Mouse (Mus musculus) liver, postnatal 0 days (tissue): ENCODE data around the gene Hist1h2bh. TPM values are rescaled to one million over a fixed set of nuclear protein-coding genes. Genes with fewer than 3 reads are reported as not detected.
A peak's percentile ranks its signal among the peaks of the same experiment; 100 is the strongest.
"Not testable (repeated sequence)": the region's sequence is repeated elsewhere in the genome, so short reads cannot be mapped to it uniquely, and the experiment has no call there.

ENCODE experiments used
- ATAC-seq: fragments of 200-750 bp; cut with Nextera tagmentation; 2 replicates; pipeline ENCODE4 v1.8.0; 2017; ENCODE audit warnings: mild to moderate bottlenecking, moderate library complexity
- DNase-seq: peaks from one replicate; pipeline ENCODE4 v3.0.0-alpha.2; 2016
- H3K27ac ChIP-seq: fragments of 300-500 bp; sonication (generic); 2 replicates; pipeline ENCODE4 v1.5.1; 2014; ENCODE audit warnings: antibody characterized with exemption, moderate library complexity, mild to moderate bottlenecking, low read depth
- H3K27me3 ChIP-seq: fragments of 300-500 bp; sonication (generic); 2 replicates; pipeline ENCODE4 v1.6.1; 2014; ENCODE audit warnings: low read length, control low read depth, mixed read lengths; ENCODE audit not compliant: insufficient read depth
- H3K36me3 ChIP-seq: fragments of 300-500 bp; sonication (generic); replicated peaks from 2 replicates; pipeline ENCODE4 v1.6.1; 2014; ENCODE audit warnings: mild to moderate bottlenecking, control low read depth, low read length, moderate library complexity, mixed read lengths; ENCODE audit not compliant: insufficient read depth
- H3K4me1 ChIP-seq: fragments of 300-500 bp; sonication (generic); 2 replicates; pipeline ENCODE4 v1.6.1; 2014; ENCODE audit warnings: antibody characterized with exemption, mild to moderate bottlenecking, control low read depth; ENCODE audit not compliant: insufficient read depth
- H3K4me2 ChIP-seq: fragments of 300-500 bp; sonication (generic); 2 replicates; pipeline ENCODE4 v1.6.1; 2014; ENCODE audit warnings: low read depth, mild to moderate bottlenecking, low read length, moderate library complexity, mixed read lengths
- H3K4me3 ChIP-seq: fragments of 300-500 bp; sonication (generic); 2 replicates; pipeline ENCODE4 v1.5.1; 2014; ENCODE audit warnings: low read depth, low read length
- H3K9ac ChIP-seq: fragments of 300-500 bp; sonication (generic); replicated peaks from 2 replicates; pipeline ENCODE4 v1.6.1; 2014; ENCODE audit warnings: mild to moderate bottlenecking, moderate library complexity
- H3K9me3 ChIP-seq: fragments of 300-500 bp; sonication (generic); 2 replicates; pipeline ENCODE4 v1.6.1; 2016; ENCODE audit warnings: mild to moderate bottlenecking, control low read depth, low read length, mixed read lengths
- CTCF ChIP-seq: sonication (generic); IDR thresholded peaks from 2 replicates; pipeline ENCODE4 v1.5.1; 2016; ENCODE audit warnings: antibody characterized with exemption, low read depth
- EP300 ChIP-seq: IDR thresholded peaks from 2 replicates; pipeline ENCODE4 v1.6.1; 2016; ENCODE audit warnings: antibody characterized with exemption, low read depth, mild to moderate bottlenecking
- WGBS: fragments of 180-500 bp; shearing (Covaris S2); extraction: QIAGEN DNeasy Blood & Tissue Kit; methylation state at CpG from one replicate; pipeline ENCODE4 v1.1.7; 2014; ENCODE audit not compliant: insufficient replicate concordance; 5-methylcytosine and 5-hydroxymethylcytosine counted together
- polyA plus RNA-seq: library from polyadenylated mRNA; unstranded; fragments of >200 nt; fragmentation: Nextera tagmentation; extraction: Ambion mirVana; gene quantifications from 2 replicates; pipeline ENCODE4 v1.2.1, GENCODE M21; 2015

Hist1h2bh gene
- polyA plus RNA-seq, 1 experiment from 2014 or later = 0.58 TPM

DNA sequence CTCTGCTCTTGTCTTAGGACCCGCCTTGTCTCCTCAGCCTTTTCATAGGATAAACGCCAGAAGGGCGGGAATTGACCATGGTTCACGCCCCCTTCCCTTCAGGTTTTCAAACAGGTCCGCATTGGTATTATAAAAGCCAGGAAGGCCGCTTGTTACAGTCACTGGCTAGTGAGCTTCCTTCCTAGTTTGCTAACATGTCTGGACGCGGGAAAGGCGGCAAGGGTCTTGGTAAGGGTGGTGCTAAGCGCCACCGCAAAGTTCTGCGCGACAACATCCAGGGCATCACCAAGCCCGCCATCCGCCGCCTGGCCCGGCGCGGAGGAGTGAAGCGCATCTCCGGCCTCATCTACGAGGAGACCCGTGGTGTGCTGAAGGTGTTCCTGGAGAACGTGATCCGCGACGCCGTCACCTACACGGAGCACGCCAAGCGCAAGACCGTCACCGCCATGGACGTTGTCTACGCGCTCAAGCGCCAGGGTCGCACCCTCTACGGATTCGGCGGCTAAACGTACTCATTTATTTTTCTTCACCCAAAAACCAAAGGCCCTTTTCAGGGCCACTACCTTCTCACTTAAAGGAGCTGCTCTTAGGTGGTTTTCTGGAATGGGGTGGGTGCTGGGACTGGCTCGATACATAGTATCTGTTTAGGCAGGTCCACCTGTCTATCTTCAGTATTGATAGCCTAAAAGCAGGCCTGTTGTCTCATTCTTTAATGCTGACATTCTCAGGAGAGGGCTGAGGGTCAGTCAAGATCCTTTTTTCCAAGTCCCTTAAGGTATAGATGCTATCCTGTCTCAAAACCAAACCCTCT is 38.4 kb upstream of the Hist1h2bh start, which contains the start of gene Hist1h4d:
Gene Hist1h4d, plus strand, starts transcription at position 191 of the 811 bp plus-strand sequence.
- Histone ChIP-seq H3K4me2 (peak within 1 kb of the TSS; percentile 86), H3K9ac (peak within 1 kb of the TSS; percentile 83), H3K4me1 (peaks cover 30% of the 10 kb centered on the region), H3K9me3 (no peaks in the 10 kb centered on the region), H3K27ac (peak within 1 kb of the TSS; percentile 99), H3K4me3 (peak within 1 kb of the TSS; percentile 59), H3K36me3 (no peaks in the 10 kb centered on the region), H3K27me3 (no peaks in the 10 kb centered on the region)
- ATAC-seq = peak; percentile 76
- DNase-seq = peak; percentile 94
- TF ChIP-seq CTCF (no peak), EP300 (peak; percentile 94)
- WGBS = 2% methylated on average over 43 of the region's 43 CpGs

DNA sequence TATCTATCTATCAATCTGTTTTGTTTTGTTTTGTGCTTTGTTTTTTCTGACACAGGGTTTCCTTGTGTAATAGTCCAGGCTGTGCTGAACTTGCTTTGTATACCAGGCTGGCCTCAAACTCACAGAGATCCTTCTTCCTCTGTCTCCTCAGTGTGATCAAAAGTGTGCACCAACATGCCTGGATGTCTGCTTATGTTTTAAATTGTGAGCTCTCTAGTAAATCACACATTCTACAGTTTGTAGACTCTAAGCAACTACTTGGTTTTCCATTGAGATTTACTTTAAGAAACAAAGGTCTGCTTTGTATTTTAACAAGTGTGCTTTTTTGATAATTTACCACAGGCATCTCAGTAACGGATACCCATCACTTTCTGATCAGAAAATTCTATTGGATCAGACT is 34.6 kb upstream of the Hist1h2bh start:
- H3K36me3 ChIP-seq = no peaks in the 10 kb centered on the region
- WGBS = 89% methylated on average over 1 of the region's 1 CpGs
- no peak overlapping the region for H3K4me2 ChIP-seq
- no peak overlapping the region for H3K9ac ChIP-seq
- ATAC-seq (no peak), DNase-seq (no peak)
- no peak overlapping the region for H3K27ac ChIP-seq
- no peak for TF ChIP-seq EP300
- TF ChIP-seq CTCF = no peak
- H3K27me3 ChIP-seq = no peaks in the 10 kb centered on the region
- no peak overlapping the region for H3K4me3 ChIP-seq
- peaks cover 19% of the 10 kb centered on the region for H3K4me1 ChIP-seq
- H3K9me3 ChIP-seq = no peaks in the 10 kb centered on the region

DNA sequence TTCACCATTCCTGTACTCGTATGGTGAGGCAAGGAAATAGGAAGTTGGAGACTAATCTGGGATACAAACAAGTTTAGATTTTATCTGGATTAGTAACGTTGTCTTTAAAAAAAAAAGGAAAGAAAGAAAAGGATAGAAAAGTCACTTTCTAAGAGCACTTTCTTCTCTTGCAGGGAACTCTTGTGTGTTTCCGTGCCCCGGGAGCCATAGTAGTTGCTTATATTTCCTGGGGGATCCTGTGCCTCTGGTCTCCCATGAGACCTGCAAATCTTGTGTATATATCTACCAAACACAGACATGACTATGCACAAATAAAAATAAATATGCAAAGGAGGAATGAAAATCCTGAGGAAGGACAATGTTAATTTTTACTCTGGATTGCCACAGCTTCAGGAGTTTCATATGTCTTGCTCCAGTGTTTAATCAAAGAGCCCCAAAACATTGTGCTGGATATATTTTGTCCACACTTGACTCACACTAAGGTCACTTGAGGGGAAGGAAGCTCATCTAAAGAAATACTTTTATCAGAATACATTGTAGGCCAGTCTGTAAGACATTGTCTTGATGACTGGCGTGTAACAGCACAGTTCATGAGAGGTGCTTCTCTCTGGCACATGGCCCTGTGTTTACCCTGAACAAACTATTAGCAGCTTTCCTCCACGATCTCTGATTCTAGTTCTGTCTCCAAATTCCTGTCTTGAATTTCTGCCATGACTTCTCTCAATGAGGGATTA is 33.9 kb upstream of the Hist1h2bh start:
- no peaks in the 10 kb centered on the region for H3K9me3 ChIP-seq
- DNase-seq (no peak), ATAC-seq (no peak)
- H3K36me3 ChIP-seq = no peaks in the 10 kb centered on the region
- WGBS = 37% methylated on average over 6 of the region's 6 CpGs
- H3K4me2 ChIP-seq = peak overlapping the region; percentile 71
- peak overlapping the region; percentile 88 for H3K27ac ChIP-seq
- peaks cover 14% of the 10 kb centered on the region for H3K4me1 ChIP-seq
- no peak for TF ChIP-seq CTCF
- TF ChIP-seq EP300 = no peak
- H3K9ac ChIP-seq = peak overlapping the region; percentile 82
- no peaks in the 10 kb centered on the region for H3K27me3 ChIP-seq
- peak overlapping the region; percentile 53 for H3K4me3 ChIP-seq

DNA sequence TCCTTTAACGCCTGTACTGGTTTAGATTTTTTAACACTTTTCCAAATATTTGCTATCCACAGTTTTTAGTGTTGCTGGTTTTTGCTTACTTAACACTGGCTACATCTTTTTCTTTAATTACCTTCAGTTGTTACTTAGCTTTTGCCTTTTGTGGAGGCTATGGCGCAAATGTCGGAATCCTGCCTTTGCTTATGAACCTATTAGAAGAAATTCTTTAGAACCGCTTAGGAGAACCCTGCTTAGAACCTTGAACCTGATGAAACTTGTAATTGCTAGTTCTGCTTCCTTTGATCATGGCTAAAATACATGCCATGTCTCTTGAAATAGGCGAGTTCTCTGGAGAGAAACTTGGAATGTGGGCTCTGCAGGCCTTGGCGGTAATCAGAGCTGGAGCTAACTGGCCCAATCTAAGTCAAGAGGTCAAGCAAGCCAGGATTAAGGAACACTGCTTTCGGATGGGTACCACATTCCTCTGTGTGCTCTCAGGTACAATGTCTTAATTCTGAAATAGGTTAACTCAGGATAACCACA is 33.2 kb upstream of the Hist1h2bh start:
- no peaks in the 10 kb centered on the region for H3K27me3 ChIP-seq
- H3K4me1 ChIP-seq = peaks cover 14% of the 10 kb centered on the region
- H3K9ac ChIP-seq = peak overlapping the region; percentile 82
- H3K4me2 ChIP-seq = peak overlapping the region; percentile 71
- peak overlapping the region; percentile 53 for H3K4me3 ChIP-seq
- peak overlapping the region; percentile 88 for H3K27ac ChIP-seq
- DNase-seq (no peak), ATAC-seq (no peak)
- H3K36me3 ChIP-seq = no peaks in the 10 kb centered on the region
- H3K9me3 ChIP-seq = no peaks in the 10 kb centered on the region
- TF ChIP-seq EP300 (no peak), CTCF (no peak)
- 18% methylated on average over 7 of the region's 7 CpGs for WGBS

DNA sequence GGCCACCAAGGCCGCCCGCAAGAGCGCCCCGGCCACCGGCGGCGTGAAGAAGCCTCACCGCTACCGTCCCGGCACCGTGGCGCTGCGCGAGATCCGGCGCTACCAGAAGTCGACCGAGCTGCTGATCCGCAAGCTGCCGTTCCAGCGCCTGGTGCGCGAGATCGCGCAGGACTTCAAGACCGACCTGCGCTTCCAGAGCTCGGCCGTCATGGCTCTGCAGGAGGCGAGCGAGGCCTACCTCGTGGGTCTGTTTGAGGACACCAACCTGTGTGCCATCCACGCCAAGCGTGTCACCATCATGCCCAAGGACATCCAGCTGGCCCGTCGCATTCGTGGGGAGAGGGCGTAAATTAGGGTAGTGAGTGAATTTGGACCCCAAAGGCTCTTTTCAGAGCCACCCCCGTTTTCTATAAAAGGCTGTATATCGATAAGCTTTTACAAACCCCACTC is 32.7 kb upstream of the Hist1h2bh start:
- peaks cover 14% of the 10 kb centered on the region for H3K4me1 ChIP-seq
- peak; percentile 41 for DNase-seq
- H3K9me3 ChIP-seq, H3K27me3 ChIP-seq, ATAC-seq, H3K36me3 ChIP-seq: not testable (repeated sequence)
- H3K4me2 ChIP-seq = peak overlapping the region; percentile 71
- peak overlapping the region; percentile 53 for H3K4me3 ChIP-seq
- H3K9ac ChIP-seq = peak overlapping the region; percentile 82
- 0% methylated on average over 9 of the region's 40 CpGs for WGBS
- peak overlapping the region; percentile 88 for H3K27ac ChIP-seq

DNA sequence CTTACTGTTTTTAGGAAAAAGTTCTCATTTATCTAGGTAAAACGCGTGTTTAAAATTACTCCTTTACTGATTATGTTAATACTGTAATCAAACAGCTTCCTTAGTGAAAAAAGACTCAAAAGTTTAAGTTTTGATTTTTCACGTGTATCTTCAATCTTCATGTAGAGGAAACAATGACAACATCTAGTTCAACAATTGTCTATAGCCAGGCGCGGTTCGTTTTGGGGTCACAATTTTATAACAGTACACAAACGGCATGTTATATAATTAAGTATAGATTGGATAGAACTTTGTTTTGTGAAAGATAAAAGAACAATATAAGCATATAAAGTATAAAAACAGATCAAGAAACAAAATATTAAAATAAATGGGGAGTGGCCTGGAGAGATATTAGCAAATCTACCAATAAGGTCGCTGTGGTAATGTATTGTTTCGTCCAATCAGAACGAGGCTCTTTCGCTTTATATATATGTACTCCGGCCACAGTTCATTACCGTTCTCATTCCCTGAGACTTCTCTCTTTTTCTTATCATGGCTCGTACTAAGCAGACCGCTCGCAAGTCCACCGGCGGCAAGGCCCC is 32.2 kb upstream of the Hist1h2bh start, which contains the start of gene Hist1h3d:
Gene Hist1h3d, plus strand, starts transcription at position 493 of the 581 bp plus-strand sequence.
- H3K9ac ChIP-seq = peak within 1 kb of the TSS; percentile 82
- H3K4me1 ChIP-seq = peaks cover 10% of the 10 kb centered on the region
- WGBS = 4% methylated on average over 18 of the region's 18 CpGs
- H3K27ac ChIP-seq = peak within 1 kb of the TSS; percentile 88
- H3K9me3 ChIP-seq = no peaks in the 10 kb centered on the region
- peak within 1 kb of the TSS; percentile 71 for H3K4me2 ChIP-seq
- H3K36me3 ChIP-seq = no peaks in the 10 kb centered on the region
- DNase-seq = peak; percentile 66
- TF ChIP-seq CTCF (no peak), EP300 (peak; percentile 7; the same call in 1 of the 2 replicates)
- ATAC-seq = peak; percentile 20
- peak within 1 kb of the TSS; percentile 53 for H3K4me3 ChIP-seq
- H3K27me3 ChIP-seq = no peaks in the 10 kb centered on the region

DNA sequence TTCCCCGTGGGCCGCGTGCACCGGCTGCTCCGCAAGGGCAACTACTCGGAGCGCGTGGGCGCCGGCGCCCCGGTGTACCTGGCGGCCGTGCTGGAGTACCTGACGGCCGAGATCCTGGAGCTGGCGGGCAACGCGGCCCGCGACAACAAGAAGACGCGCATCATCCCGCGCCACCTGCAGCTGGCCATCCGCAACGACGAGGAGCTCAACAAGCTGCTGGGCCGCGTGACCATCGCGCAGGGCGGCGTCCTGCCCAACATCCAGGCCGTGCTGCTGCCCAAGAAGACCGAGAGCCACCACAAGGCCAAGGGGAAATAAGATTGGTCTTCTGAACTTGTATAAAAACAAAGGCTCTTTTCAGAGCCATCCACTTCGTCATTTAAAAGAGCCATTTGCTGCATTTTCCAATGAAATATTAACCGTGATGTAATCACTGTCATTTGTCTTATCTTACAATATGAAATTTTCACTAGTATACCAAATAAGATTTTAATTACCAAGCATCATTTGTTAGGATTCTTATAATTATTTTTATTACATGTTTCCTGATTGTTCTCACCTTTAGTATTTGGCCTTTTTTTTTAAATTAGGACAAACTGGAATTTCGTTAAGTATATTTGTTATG is 31.5 kb upstream of the Hist1h2bh start:
- Histone ChIP-seq H3K4me2 (peak overlapping the region; percentile 67), H3K27ac (peak overlapping the region; percentile 88), H3K9ac (peak overlapping the region; percentile 57), H3K4me3 (peak overlapping the region; percentile 53), H3K4me1 (peaks cover 10% of the 10 kb centered on the region)
- WGBS = 2% methylated on average over 5 of the region's 39 CpGs
- not testable (repeated sequence) for ATAC-seq, H3K9me3 ChIP-seq, H3K36me3 ChIP-seq, DNase-seq, H3K27me3 ChIP-seq
